Mouse (Mus musculus): ENCODE results near the gene Gm39566. TPM values are rescaled to one million over a fixed set of nuclear protein-coding genes. Genes with fewer than 3 reads are reported as not detected.

The Gm39566 gene
- polyA plus RNA-seq, 1 experiment from 2014 or later, result not detected

DNA sequence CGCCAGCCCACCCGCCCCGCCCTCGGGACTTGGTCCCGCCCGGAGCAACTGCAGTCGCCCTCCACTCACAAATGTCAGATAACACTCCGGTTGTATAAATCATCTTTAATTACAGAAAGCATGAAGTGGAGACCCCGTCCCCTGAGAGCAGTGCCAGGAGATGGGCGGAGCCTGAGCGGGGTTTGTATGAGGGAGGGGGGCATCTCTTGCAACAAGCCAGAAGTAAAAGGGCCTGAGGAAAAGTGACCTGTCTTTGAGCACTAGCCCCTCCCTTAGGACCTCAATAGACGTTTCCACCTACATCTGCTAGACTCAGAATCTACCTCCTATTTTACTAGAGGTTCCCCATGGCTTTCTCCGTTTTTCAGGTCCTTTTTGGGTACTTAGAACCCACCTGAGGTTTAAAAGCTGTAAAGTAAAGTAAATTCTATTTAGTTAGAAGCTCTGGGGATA, 19.1 kb downstream of the Gm39566 start:
- Histone ChIP-seq H3K9me3 (ENCODE audit: control insufficient read depth, low read length) (no peaks in the 10 kb centered on the region), H3K36me3 (ENCODE audit: control insufficient read depth, insufficient read depth, low read length) (no peaks in the 10 kb centered on the region), H3K4me3 (ENCODE audit: low read length) (peak overlapping the region; percentile 54), H3K9ac (ENCODE audit: low read depth, low read length) (peak overlapping the region; percentile 62; the same call in 1 of the 2 replicates), H3K27me3 (ENCODE audit: control insufficient read depth, insufficient read depth, low read length) (peaks cover 10% of the 10 kb centered on the region), H3K27ac (ENCODE audit: low read depth, low read length) (no peak overlapping the region), H3K4me2 (replicated peaks; ENCODE audit: low read depth, low read length) (peak overlapping the region; percentile 94), H3K4me1 (ENCODE audit: control insufficient read depth, insufficient read depth, low read length) (peaks cover 13% of the 10 kb centered on the region)
- no peak for ATAC-seq (ENCODE audit: low FRiP score, low TSS enrichment)
- 2% methylated on average over 13 of the region's 13 CpGs for WGBS

DNA sequence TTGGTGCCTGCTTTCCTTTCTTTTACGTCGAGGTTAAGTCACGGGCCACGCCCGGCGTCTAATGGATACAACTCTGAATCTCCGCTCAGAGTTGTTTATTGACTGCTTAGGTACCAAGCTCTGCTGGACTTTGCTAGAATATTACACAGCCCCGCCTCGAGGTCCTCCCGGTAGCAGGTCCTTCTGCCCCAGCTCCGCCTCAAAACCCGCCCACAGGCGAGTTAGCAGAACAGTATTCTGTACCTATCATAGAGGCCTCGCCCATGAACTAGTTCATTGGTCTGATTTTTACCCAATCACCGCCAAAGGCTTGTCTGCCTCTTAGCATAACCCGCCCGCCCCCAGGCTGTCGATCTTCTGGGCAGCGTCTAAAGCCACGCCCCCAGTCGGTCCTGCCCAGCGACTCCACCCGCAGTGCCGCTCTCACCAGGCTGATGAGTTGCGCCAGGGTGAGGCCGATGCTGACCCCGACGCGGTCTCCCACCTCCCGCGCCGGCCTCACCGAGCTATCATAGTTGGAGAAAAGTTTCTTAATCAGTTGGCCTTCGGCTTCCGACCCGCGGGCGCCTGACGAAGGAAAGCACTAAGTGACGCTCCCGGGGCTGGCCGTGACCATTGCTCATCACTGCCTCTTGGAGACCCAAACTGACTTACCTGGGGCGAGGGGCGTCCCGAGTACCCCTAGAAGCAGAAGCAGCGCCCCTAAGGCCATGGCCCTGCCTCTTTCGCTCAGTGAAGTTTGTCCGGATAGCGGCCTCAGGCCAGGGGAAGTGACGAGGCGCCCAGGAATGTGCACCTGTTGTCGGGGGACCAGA, 19.7 kb downstream of the Gm39566 start, which contains the start of gene Chrnb1:
TSS of gene Chrnb1 (minus strand) at position 776 of the 815 bp plus-strand sequence.
- Histone ChIP-seq H3K4me3 (ENCODE audit: low read length) (peak within 1 kb of the TSS; percentile 54), H3K4me2 (replicated peaks; ENCODE audit: low read depth, low read length) (peak within 1 kb of the TSS; percentile 94), H3K9ac (ENCODE audit: low read depth, low read length) (peak within 1 kb of the TSS; percentile 62), H3K27ac (ENCODE audit: low read depth, low read length) (peak within 1 kb of the TSS; percentile 42; the same call in 1 of the 2 replicates), H3K9me3 (ENCODE audit: control insufficient read depth, low read length) (no peaks in the 10 kb centered on the region), H3K27me3 (ENCODE audit: control insufficient read depth, insufficient read depth, low read length) (peaks cover 10% of the 10 kb centered on the region), H3K36me3 (ENCODE audit: control insufficient read depth, insufficient read depth, low read length) (no peaks in the 10 kb centered on the region), H3K4me1 (ENCODE audit: control insufficient read depth, insufficient read depth, low read length) (peaks cover 13% of the 10 kb centered on the region)
- ATAC-seq (ENCODE audit: low FRiP score, low TSS enrichment), result peak; percentile 95
- WGBS, result 2% methylated on average over 52 of the region's 52 CpGs

DNA sequence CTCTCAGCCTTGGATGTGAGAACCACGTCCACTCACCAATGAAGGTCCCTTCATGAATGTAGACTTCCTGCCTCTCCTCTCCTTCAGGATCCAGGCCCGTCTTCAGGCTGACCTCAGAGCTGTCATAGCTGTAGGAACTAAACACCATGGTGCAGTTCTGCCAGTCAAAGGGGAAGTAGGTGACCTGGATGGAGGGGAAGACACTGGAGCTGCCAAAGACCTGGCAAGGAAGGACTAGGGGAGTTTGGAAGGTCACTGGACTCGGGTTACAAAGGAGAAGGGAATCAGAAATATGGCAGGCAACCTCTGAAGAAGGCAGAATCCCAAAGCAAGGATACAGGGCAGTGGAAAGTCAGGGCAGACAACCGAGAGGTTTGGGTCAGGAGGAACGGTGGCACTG, 21.7 kb downstream of the Gm39566 start:
- Histone ChIP-seq H3K4me3 (ENCODE audit: low read length) (no peak overlapping the region), H3K4me2 (replicated peaks; ENCODE audit: low read depth, low read length) (no peak overlapping the region), H3K4me1 (ENCODE audit: control insufficient read depth, insufficient read depth, low read length) (no peaks in the 10 kb centered on the region; the same call in 1 of the 2 replicates), H3K27ac (ENCODE audit: low read depth, low read length) (no peak overlapping the region), H3K9me3 (ENCODE audit: control insufficient read depth, low read length) (no peaks in the 10 kb centered on the region), H3K36me3 (ENCODE audit: control insufficient read depth, insufficient read depth, low read length) (no peaks in the 10 kb centered on the region), H3K9ac (ENCODE audit: low read depth, low read length) (no peak overlapping the region), H3K27me3 (ENCODE audit: control insufficient read depth, insufficient read depth, low read length) (peaks cover 10% of the 10 kb centered on the region)
- no peak for ATAC-seq (ENCODE audit: low FRiP score, low TSS enrichment)
- 57% methylated on average over 5 of the region's 5 CpGs for WGBS

DNA sequence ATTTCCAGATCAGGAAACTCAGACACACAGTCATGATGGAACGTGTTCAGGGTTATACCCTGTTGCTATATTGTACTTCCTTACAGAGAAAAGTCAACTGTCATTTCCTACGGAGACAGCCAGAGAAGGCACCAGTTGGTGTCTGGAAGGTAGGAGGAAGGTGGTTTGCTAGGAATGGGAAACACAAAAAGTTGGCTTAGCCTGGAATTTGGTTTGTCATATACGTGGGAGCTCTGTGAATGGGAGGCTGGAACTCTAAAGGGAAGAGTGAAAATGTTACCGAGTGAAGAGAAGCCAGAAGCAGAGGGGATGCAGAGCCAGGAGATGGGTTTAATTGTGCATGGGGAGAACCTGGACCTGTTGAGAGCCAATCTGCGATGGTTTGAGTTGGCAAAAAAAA, 23.7 kb downstream of the Gm39566 start:
- 71% methylated on average over 5 of the region's 5 CpGs for WGBS
- no peak overlapping the region for H3K27ac ChIP-seq (ENCODE audit: low read depth, low read length)
- no peaks in the 10 kb centered on the region; the same call in 1 of the 2 replicates for H3K4me1 ChIP-seq (ENCODE audit: control insufficient read depth, insufficient read depth, low read length)
- H3K27me3 ChIP-seq (ENCODE audit: control insufficient read depth, insufficient read depth, low read length), result peaks cover 4% of the 10 kb centered on the region
- no peaks in the 10 kb centered on the region for H3K36me3 ChIP-seq (ENCODE audit: control insufficient read depth, insufficient read depth, low read length)
- no peak for ATAC-seq (ENCODE audit: low FRiP score, low TSS enrichment)
- H3K9ac ChIP-seq (ENCODE audit: low read depth, low read length), result no peak overlapping the region
- no peaks in the 10 kb centered on the region for H3K9me3 ChIP-seq (ENCODE audit: control insufficient read depth, low read length)
- H3K4me2 ChIP-seq (replicated peaks; ENCODE audit: low read depth, low read length), result no peak overlapping the region
- H3K4me3 ChIP-seq (ENCODE audit: low read length), result no peak overlapping the region

DNA sequence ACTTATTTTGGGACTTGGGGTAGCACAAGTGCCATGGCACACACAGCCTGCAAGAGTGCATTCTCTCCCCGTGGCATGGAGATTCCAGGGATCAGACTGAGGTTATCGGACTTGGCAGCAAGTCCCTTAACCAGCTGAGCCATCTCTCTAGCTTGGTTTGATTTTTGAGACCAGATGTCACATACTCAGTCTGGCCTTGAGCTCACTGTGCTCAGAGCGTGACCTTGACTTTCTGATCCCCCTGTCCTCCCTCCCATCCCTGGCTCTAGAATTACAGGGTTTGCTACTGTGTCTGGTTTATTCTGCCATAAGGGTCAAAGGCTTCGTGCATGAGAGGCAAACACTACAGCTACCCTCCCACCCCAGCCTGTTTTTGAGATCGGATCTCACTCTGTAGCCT, 25.7 kb downstream of the Gm39566 start:
- no peaks in the 10 kb centered on the region for H3K9me3 ChIP-seq (ENCODE audit: control insufficient read depth, low read length)
- 0 out of 2 replicates have a peak, but pooled peaks have one; percentile 32 for ATAC-seq (ENCODE audit: low FRiP score, low TSS enrichment)

DNA sequence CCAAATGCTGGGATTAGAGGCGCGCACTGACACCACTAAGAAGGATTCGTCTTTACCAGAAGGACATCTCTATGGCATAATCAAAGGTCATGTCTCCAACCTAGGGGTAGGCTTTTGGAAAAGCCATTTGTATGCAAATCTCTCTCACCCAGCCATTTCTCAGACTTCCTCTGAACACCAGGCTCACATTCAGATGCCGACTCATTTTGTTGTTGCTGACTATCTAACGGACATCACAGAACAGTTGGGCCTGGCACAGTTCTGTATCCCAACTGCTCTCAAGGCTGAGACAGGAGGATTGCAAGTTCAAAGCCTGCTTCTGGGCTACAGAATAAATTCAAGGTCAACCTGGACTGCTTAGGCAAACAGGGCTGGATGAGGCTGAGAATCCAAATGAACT, 27.8 kb downstream of the Gm39566 start:
- no peak overlapping the region for H3K27ac ChIP-seq (ENCODE audit: low read depth, low read length)
- H3K9me3 ChIP-seq (ENCODE audit: control insufficient read depth, low read length), result no peaks in the 10 kb centered on the region
- ATAC-seq (ENCODE audit: low FRiP score, low TSS enrichment), result no peak
- H3K27me3 ChIP-seq (ENCODE audit: control insufficient read depth, insufficient read depth, low read length), result no peaks in the 10 kb centered on the region
- H3K4me1 ChIP-seq (ENCODE audit: control insufficient read depth, insufficient read depth, low read length), result no peaks in the 10 kb centered on the region
- H3K4me2 ChIP-seq (replicated peaks; ENCODE audit: low read depth, low read length), result no peak overlapping the region
- no peak overlapping the region for H3K4me3 ChIP-seq (ENCODE audit: low read length)
- 91% methylated on average over 5 of the region's 5 CpGs for WGBS
- H3K9ac ChIP-seq (ENCODE audit: low read depth, low read length), result no peak overlapping the region
- H3K36me3 ChIP-seq (ENCODE audit: control insufficient read depth, insufficient read depth, low read length), result no peaks in the 10 kb centered on the region

More for the DNA sequence above, 25.7 kb downstream of the Gm39566 start:
- Histone ChIP-seq H3K4me2 (replicated peaks; ENCODE audit: low read depth, low read length) (no peak overlapping the region), H3K36me3 (ENCODE audit: control insufficient read depth, insufficient read depth, low read length) (no peaks in the 10 kb centered on the region), H3K4me3 (ENCODE audit: low read length) (no peak overlapping the region), H3K4me1 (ENCODE audit: control insufficient read depth, insufficient read depth, low read length) (no peaks in the 10 kb centered on the region), H3K27me3 (ENCODE audit: control insufficient read depth, insufficient read depth, low read length) (no peaks in the 10 kb centered on the region), H3K9ac (ENCODE audit: low read depth, low read length) (no peak overlapping the region), H3K27ac (ENCODE audit: low read depth, low read length) (no peak overlapping the region)
- 29% methylated on average over 5 of the region's 5 CpGs for WGBS

DNA sequence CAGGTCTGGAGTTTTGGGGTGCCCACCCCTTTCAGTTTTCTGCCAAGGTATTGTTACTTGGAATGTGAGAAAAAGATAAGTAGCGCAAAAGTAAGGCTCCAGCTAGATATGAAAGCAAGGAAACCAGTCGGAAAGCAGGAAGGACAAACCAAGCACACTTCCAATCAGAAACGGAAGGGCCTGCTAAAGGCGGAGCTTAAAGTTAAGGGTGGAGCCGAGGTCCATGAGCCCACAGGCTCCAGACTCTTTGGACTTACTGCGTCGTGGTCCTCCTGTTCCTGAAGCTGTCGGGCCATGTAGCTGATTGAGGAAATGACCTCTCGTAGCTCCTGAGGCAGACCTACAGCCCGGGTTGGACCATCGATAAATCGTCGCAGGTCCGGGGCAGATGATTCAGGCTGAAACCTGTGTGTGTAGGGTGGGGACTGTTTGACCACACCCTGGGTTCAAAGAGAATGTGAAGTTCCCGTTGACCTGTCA, 30.3 kb downstream of the Gm39566 start:
- WGBS, result 36% methylated on average over 15 of the region's 15 CpGs
- Histone ChIP-seq H3K27ac (ENCODE audit: low read depth, low read length) (no peak overlapping the region), H3K9me3 (ENCODE audit: control insufficient read depth, low read length) (no peaks in the 10 kb centered on the region), H3K27me3 (ENCODE audit: control insufficient read depth, insufficient read depth, low read length) (no peaks in the 10 kb centered on the region), H3K9ac (ENCODE audit: low read depth, low read length) (no peak overlapping the region), H3K4me2 (replicated peaks; ENCODE audit: low read depth, low read length) (peak overlapping the region; percentile 32), H3K4me3 (ENCODE audit: low read length) (no peak overlapping the region), H3K36me3 (ENCODE audit: control insufficient read depth, insufficient read depth, low read length) (no peaks in the 10 kb centered on the region), H3K4me1 (ENCODE audit: control insufficient read depth, insufficient read depth, low read length) (no peaks in the 10 kb centered on the region)
- no peak for ATAC-seq (ENCODE audit: low FRiP score, low TSS enrichment)

DNA sequence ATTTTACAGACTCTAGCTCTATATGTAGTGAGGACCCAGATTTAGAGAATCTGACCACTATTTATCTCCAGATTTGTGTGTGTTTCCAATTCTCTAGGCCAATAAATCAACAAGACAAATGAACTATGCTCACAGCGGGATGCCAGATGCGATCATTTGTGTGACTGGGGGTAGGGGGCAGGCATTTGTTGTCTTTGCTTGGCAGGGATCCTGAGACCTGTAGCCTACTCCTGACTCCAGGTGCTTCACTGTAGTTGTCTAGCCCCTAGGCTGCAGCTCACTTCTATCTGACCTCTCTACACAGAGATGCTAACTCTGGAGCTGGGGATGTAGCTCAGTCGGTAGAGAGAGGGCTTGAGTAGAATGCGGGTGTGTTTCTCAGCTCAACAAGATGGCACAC, 33.3 kb downstream of the Gm39566 start:
- 24% methylated on average over 4 of the region's 4 CpGs for WGBS
- Histone ChIP-seq H3K36me3 (ENCODE audit: control insufficient read depth, insufficient read depth, low read length) (0 out of 2 replicates have a peak, but pooled peaks cover 2% of the 10 kb centered on the region), H3K4me1 (ENCODE audit: control insufficient read depth, insufficient read depth, low read length) (peaks cover 14% of the 10 kb centered on the region), H3K4me2 (replicated peaks; ENCODE audit: low read depth, low read length) (no peak overlapping the region), H3K27ac (ENCODE audit: low read depth, low read length) (no peak overlapping the region), H3K4me3 (ENCODE audit: low read length) (no peak overlapping the region), H3K9me3 (ENCODE audit: control insufficient read depth, low read length) (no peaks in the 10 kb centered on the region), H3K9ac (ENCODE audit: low read depth, low read length) (no peak overlapping the region), H3K27me3 (ENCODE audit: control insufficient read depth, insufficient read depth, low read length) (peaks cover 4% of the 10 kb centered on the region; the same call in 1 of the 2 replicates)
- no peak for ATAC-seq (ENCODE audit: low FRiP score, low TSS enrichment)

DNA sequence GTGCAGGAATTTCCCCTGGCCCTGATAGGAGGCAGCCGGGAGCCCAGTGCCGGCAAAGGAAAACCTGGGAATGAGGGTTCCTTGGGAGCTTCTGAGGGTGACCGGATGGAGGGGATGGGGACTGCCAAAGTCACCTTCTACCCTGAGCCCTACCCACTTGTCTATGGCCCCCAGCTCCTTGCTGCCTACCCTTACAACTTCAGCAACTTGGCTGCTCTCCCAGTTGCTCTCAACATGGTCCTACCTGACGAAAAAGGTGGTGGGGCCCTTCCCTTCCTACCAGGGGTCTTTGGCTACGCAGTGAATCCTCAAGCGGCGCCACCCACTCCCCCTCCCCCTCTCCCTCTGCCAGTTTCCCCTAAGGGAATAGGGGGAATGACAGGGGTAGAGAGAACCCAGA, 36.1 kb downstream of the Gm39566 start:
- Histone ChIP-seq H3K4me1 (ENCODE audit: control insufficient read depth, insufficient read depth, low read length) (peaks cover 16% of the 10 kb centered on the region), H3K27ac (ENCODE audit: low read depth, low read length) (no peak overlapping the region), H3K36me3 (ENCODE audit: control insufficient read depth, insufficient read depth, low read length) (0 out of 2 replicates have a peak, but pooled peaks cover 2% of the 10 kb centered on the region), H3K27me3 (ENCODE audit: control insufficient read depth, insufficient read depth, low read length) (peaks cover 4% of the 10 kb centered on the region; the same call in 1 of the 2 replicates), H3K9ac (ENCODE audit: low read depth, low read length) (no peak overlapping the region), H3K4me2 (replicated peaks; ENCODE audit: low read depth, low read length) (no peak overlapping the region), H3K9me3 (ENCODE audit: control insufficient read depth, low read length) (no peaks in the 10 kb centered on the region), H3K4me3 (ENCODE audit: low read length) (no peak overlapping the region)
- ATAC-seq (ENCODE audit: low FRiP score, low TSS enrichment), result no peak
- 64% methylated on average over 7 of the region's 7 CpGs for WGBS

Measured in kidney, embryonic 14.5 days (tissue).